Mouse (Mus musculus) heart, postnatal 0 days (tissue): ENCODE data around the gene Olfr750.

ENCODE experiments used
- CTCF ChIP-seq: IDR thresholded peaks from 2 replicates; pipeline ENCODE4 v1.5.1; 2016; ENCODE audit warnings: antibody characterized with exemption, control low read depth, low read depth
- EP300 ChIP-seq: IDR thresholded peaks from 2 replicates; pipeline ENCODE4 v1.6.1; 2016; ENCODE audit warnings: antibody characterized with exemption, low read depth

- TF ChIP-seq EP300 (no peak), CTCF (no peak)
Measured at GRCm38 (mm10) chr14:51051941-51052340, 22.3 kb downstream of the Olfr750 start.
